Mouse (Mus musculus) liver, embryonic 14.5 days (tissue): ENCODE measurements around the gene Gm9903.

Experiments used
- CTCF ChIP-seq: IDR thresholded peaks from 2 replicates; pipeline ENCODE4 v1.5.1; 2016; ENCODE audit warnings: antibody characterized with exemption, low read depth, control low read depth
- EP300 ChIP-seq: IDR thresholded peaks from 2 replicates; pipeline ENCODE4 v1.6.1; 2016; ENCODE audit warnings: antibody characterized with exemption, low read depth

GRCm38 (mm10) chr5:33632526-33632925 is 2.8 kb downstream of the Gm9903 start:
- no peak for TF ChIP-seq CTCF
- no peak for TF ChIP-seq EP300
